Mouse (Mus musculus): Measurements from ENCODE around the gene Dnlz. TPM values are rescaled to one million over a fixed set of nuclear protein-coding genes. Genes with fewer than 3 reads are reported as not detected.
A peak's percentile ranks its signal among the peaks of the same experiment; 100 is the strongest.

Gene Dnlz
- polyA plus RNA-seq, 1 experiment from 2014 or later: 32.6 TPM

DNA sequence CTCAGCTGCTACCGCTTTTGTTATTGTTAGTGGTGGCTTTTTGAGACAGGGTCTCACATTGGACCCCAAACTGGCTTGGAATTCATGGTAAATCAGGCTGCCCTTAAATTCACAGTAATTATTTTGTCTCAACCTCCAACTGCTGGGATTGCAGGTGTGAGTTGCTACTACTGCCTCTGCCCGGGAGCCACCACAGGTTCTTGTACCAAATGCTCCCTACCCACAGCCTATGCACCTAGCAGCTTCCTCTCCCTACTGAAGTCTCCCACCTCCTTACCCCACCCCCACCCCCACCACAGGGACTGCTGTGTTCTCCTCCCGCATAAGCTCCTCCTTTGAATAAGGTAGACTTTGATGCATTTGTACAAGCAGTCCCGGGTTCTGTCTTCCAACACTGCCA lies 4.3 kb upstream of the Dnlz start:
- H3K9ac ChIP-seq: no peak overlapping the region
- peaks cover 17% of the 10 kb centered on the region for H3K4me1 ChIP-seq (replicated peaks)
- H3K36me3 ChIP-seq: no peaks in the 10 kb centered on the region
- H3K27me3 ChIP-seq: no peaks in the 10 kb centered on the region
- no peaks in the 10 kb centered on the region for H3K9me3 ChIP-seq
- no peak overlapping the region for H3K4me3 ChIP-seq
- 91% methylated on average over 4 of the region's 4 CpGs for WGBS
- ATAC-seq (ENCODE audit: low FRiP score, low read depth): no peak
- H3K27ac ChIP-seq (replicated peaks): no peak overlapping the region
- no peak overlapping the region for H3K4me2 ChIP-seq

DNA sequence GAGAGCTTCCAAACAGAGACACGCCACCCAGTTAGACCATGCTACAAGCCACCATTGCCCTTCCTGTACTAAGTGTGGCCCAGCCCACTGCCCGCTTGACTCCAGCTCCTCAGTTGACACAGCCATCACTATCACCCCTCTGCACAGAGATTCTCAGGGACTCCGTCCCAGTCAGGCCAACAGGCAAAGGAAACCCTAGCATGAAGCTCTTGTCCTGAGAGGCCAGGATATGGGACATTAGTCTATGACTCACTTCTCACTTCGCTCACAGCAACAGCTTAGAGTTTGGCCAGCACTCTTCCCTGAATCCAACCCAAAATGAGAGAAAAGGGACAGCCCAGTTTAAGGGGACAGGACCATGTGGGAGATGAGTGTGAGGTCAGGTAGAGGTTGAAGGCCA lies 2.5 kb upstream of the Dnlz start:
- peaks cover 30% of the 10 kb centered on the region for H3K4me1 ChIP-seq (replicated peaks)
- H3K27ac ChIP-seq (replicated peaks): no peak overlapping the region
- no peak overlapping the region for H3K4me2 ChIP-seq
- no peak overlapping the region for H3K4me3 ChIP-seq
- ATAC-seq (ENCODE audit: low FRiP score, low read depth): no peak
- over 99% methylated on average over 4 of the region's 4 CpGs for WGBS
- H3K27me3 ChIP-seq: no peaks in the 10 kb centered on the region
- H3K9ac ChIP-seq: no peak overlapping the region
- 0 out of 2 replicates have a peak, but pooled peaks cover 6% of the 10 kb centered on the region for H3K36me3 ChIP-seq
- H3K9me3 ChIP-seq: no peaks in the 10 kb centered on the region

DNA sequence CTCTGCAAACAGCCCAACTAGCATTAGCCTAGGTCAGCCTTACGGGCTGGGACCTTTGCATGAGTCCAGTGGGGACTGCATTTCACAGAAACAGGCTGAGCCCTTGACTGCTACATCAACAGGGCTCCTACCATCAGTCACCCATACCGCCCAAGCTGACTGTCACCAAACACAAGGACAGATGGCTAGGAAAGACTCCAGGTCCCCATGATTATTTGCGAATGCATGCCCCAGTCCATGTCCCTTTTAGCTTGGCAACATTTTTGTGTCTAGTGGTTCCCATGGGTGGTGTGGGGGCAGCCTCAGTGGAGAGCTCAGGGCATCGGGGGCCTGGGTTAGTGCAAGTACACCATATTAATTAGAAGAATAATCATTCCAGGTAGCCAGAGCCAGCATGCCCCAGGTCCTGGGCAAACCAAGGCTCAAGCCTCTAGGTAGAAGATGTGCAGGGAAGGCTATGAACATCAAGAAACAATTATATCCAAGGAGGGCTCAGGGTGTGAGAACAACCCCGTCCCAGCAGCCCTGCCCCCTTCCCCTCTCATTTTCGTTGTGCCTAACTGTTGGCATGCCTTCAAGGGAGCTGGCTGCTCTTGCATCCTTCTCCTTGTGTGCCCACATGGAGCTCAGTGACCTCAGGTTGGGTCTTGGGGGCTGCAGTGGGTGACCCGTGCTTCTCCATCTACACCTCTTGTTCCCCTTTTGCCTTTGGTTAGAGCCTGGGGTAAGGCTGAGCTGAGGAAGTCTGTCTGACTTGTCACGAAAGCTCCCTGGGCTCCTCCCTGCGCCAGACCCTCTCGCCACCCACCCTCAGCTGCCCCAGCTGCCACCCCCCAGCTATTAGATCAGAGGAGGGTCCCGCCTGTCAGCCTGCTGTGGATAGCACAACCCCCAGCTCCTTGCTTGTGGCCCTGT lies 1.4 kb upstream of the Dnlz start:
- Histone ChIP-seq H3K9me3 (no peaks in the 10 kb centered on the region), H3K4me1 (replicated peaks) (peaks cover 30% of the 10 kb centered on the region), H3K4me3 (peak overlapping the region; percentile 78), H3K4me2 (peak overlapping the region; percentile 85), H3K9ac (peak overlapping the region; percentile 97), H3K27me3 (no peaks in the 10 kb centered on the region), H3K27ac (replicated peaks) (0 out of 2 replicates have a peak overlapping the region, but pooled peaks have one; percentile 88), H3K36me3 (0 out of 2 replicates have a peak, but pooled peaks cover 12% of the 10 kb centered on the region)
- 85% methylated on average over 11 of the region's 11 CpGs for WGBS
- ATAC-seq (ENCODE audit: low FRiP score, low read depth): no peak

DNA sequence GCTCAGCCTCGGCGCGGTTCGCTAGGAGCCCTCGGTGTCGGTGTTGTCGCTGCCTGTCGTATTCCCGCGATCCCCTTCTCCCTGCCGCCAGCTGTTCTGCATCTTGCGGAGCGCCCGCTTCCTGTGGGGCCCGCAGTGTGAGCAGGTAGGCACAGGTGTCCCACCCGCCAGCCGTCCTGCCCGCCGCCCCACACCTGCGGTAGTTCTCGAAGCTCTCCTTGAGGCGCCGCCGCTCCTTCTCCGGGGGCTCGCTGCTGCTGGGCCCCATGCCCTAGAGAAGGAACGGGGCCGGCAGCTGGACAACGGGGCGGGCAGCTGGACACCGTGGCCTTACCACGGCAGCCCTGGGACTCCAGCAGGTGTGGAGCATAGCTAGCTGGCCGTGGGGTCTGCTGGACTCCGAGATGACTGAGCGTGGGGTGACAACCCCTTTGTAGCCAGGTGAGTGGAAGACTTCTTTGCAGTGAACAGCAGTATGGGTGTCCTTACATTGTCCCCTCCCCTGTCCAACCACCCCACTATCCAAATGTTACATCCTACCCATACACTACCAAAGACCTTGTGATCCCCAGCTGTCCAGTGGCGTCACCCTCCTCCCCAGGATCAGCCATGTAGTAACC lies 491 bp upstream of the Dnlz start:
- ATAC-seq (ENCODE audit: low FRiP score, low read depth): peak; percentile 42; the same call in 1 of the 2 replicates
- Histone ChIP-seq H3K9ac (peak overlapping the region; percentile 97), H3K36me3 (peaks cover 16% of the 10 kb centered on the region), H3K4me2 (peak overlapping the region; percentile 85), H3K4me1 (replicated peaks) (peaks cover 30% of the 10 kb centered on the region), H3K4me3 (peak overlapping the region; percentile 78), H3K27ac (replicated peaks) (peak overlapping the region; percentile 88), H3K27me3 (no peaks in the 10 kb centered on the region), H3K9me3 (no peaks in the 10 kb centered on the region)
- WGBS: 3% methylated on average over 36 of the region's 36 CpGs

DNA sequence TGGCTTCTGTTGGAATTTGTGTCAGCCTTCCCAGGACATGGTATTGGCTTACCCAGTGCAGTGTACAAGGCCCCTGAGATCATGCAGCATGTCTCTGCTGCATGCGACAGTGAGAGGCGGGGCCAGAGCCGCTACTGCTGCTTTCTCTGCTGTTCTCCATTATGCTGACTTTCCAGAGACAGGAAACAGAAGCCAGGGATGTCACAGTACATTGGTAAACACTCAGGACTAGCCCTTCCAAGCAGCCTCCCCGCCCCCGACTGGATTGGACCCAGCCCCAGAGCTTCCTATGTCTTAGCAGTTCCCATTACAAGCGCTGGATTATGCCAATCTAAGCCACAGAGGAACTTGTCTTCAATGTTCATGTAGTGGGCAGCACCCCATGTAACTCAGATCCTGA lies 3.7 kb downstream of the Dnlz start:
- ATAC-seq (ENCODE audit: low FRiP score, low read depth): no peak
- Histone ChIP-seq H3K9ac (no peak overlapping the region), H3K4me2 (no peak overlapping the region), H3K36me3 (peaks cover 47% of the 10 kb centered on the region), H3K27ac (replicated peaks) (0 out of 2 replicates have a peak overlapping the region, but pooled peaks have one; percentile 47), H3K9me3 (no peaks in the 10 kb centered on the region), H3K27me3 (no peaks in the 10 kb centered on the region), H3K4me3 (no peak overlapping the region), H3K4me1 (replicated peaks) (peaks cover 23% of the 10 kb centered on the region)
- 73% methylated on average over 6 of the region's 6 CpGs for WGBS

DNA sequence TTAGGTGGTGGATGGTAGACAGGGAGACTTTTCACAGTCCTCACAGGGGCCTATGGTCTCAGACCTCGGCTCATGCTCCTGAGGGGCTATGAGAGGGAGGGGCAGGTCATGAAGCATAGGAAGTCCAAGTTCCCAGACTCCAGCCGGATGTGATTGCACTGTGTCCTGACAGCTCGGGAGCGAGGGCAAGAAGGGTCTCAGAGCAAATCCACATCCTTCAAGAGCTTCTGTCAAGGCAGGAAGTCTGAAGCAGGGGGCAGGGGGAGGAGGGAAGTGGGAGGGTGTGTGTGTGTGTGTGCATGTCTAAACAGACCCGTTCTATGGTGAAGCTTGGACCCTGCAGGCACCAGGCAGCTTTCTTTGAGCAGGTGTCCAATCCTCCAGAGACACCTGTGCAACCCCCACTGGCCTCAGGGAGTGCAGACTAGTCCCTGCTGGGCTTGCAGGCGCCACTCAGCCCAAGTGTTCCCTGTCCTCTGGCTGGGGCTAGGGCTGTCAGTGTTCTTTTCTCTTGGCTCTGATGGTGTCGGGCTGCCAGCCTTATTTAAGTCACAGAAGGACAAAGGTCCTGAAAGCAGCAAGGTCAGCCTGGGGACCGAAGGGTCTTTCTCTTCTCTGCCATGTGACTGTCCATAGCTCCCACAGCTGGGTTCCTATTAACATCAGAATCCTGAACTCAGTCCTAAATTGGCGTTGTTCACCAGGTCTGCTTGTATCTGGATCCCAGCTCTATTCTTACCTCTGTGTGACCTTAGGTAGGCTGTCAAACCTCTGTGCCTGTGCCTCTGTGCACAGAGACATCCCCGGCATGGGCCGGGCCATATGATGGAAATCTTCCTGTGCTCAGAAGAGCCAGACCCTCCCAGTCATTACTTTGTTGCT lies 9.1 kb downstream of the Dnlz start:
- no peaks in the 10 kb centered on the region for H3K9me3 ChIP-seq
- no peak overlapping the region for H3K9ac ChIP-seq
- 0 out of 2 replicates have a peak, but pooled peaks cover 3% of the 10 kb centered on the region for H3K4me1 ChIP-seq (replicated peaks)
- H3K27ac ChIP-seq (replicated peaks): 0 out of 2 replicates have a peak overlapping the region, but pooled peaks have one; percentile 43
- no peak for ATAC-seq (ENCODE audit: low FRiP score, low read depth)
- H3K4me3 ChIP-seq: no peak overlapping the region
- H3K36me3 ChIP-seq: peaks cover 81% of the 10 kb centered on the region
- WGBS: 74% methylated on average over 11 of the region's 11 CpGs
- no peaks in the 10 kb centered on the region for H3K27me3 ChIP-seq
- no peak overlapping the region for H3K4me2 ChIP-seq

DNA sequence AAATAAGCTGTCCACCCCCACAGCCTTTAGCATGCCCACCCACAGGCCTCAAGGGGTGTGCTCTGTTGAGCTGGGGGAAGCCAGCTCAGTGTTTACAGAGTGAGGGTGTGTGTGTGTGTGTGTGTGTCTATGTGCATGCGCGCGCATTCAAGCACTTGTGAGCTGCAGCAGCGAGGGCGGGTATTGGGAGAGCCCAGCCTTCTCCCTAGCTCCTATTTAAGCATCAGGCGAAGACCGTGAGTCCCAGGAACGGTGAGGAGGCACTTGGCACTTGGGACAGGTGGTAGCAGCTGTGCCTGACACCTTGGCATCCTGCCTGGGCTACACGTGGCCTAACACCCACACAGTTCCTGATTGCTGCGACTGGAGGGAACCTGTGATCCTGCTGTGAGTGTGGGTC lies 9.9 kb downstream of the Dnlz start:
- 74% methylated on average over 10 of the region's 10 CpGs for WGBS
- no peak overlapping the region for H3K4me2 ChIP-seq
- H3K27me3 ChIP-seq: no peaks in the 10 kb centered on the region
- no peak overlapping the region for H3K9ac ChIP-seq
- H3K36me3 ChIP-seq: peaks cover 74% of the 10 kb centered on the region
- ATAC-seq (ENCODE audit: low FRiP score, low read depth): peak; percentile 36; the same call in 1 of the 2 replicates
- H3K9me3 ChIP-seq: no peaks in the 10 kb centered on the region
- H3K27ac ChIP-seq (replicated peaks): peak overlapping the region; percentile 43; the same call in 1 of the 2 replicates
- 0 out of 2 replicates have a peak, but pooled peaks cover 3% of the 10 kb centered on the region for H3K4me1 ChIP-seq (replicated peaks)
- H3K4me3 ChIP-seq: no peak overlapping the region

DNA sequence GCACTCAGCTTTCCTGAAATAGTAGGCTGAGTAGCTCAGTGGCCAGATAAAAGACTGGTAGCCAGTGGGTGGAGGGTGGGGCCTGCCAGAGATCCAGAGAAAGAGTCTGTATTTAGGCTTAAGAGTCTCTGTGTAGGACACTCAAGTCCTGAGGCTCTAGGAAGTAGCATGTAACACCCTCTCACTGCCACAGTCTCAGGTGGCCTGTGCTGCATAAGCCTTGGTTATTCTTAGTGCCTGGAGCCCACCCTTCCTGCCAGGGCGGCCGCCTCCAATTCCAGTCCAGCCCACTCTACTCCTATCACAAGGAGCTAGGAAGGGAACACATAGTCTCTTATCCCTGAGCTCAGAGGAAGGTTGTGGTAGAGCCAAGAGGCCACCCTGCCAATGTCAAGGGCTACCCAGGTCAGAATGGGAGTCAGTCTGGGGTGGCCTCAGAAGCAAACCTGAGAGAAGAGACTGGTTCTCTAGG lies 10.4 kb downstream of the Dnlz start:
- Histone ChIP-seq H3K4me1 (replicated peaks) (0 out of 2 replicates have a peak, but pooled peaks cover 3% of the 10 kb centered on the region), H3K9ac (no peak overlapping the region), H3K4me2 (no peak overlapping the region), H3K4me3 (no peak overlapping the region), H3K36me3 (peaks cover 69% of the 10 kb centered on the region), H3K9me3 (no peaks in the 10 kb centered on the region), H3K27ac (replicated peaks) (peak overlapping the region; percentile 43; the same call in 1 of the 2 replicates), H3K27me3 (no peaks in the 10 kb centered on the region)
- no peak for ATAC-seq (ENCODE audit: low FRiP score, low read depth)
- WGBS: 98% methylated on average over 2 of the region's 2 CpGs

DNA sequence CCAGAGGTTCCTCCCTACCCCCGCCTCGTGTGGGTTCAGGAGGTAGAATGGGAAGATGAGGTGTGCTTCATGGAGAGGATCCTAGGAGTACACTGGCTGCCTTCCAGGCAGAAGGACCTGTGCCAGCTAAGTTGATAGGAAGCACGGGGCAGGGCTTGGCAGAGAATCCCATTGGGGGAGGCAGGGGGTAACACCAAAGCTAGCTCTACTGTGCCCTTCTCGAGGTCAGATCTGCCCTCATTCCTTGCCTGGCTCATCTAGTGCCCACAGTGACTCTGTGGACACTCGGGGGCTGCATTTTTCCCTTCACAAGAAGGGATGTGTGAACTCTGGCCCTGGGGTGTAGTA lies 12.7 kb downstream of the Dnlz start:
- no peaks in the 10 kb centered on the region for H3K27me3 ChIP-seq
- no peak overlapping the region for H3K4me2 ChIP-seq
- H3K27ac ChIP-seq (replicated peaks): no peak overlapping the region
- no peaks in the 10 kb centered on the region for H3K9me3 ChIP-seq
- H3K4me3 ChIP-seq: no peak overlapping the region
- ATAC-seq (ENCODE audit: low FRiP score, low read depth): peak; percentile 42; the same call in 1 of the 2 replicates
- 80% methylated on average over 5 of the region's 5 CpGs for WGBS
- H3K4me1 ChIP-seq (replicated peaks): 0 out of 2 replicates have a peak, but pooled peaks cover 3% of the 10 kb centered on the region
- peaks cover 50% of the 10 kb centered on the region for H3K36me3 ChIP-seq
- H3K9ac ChIP-seq: no peak overlapping the region

DNA sequence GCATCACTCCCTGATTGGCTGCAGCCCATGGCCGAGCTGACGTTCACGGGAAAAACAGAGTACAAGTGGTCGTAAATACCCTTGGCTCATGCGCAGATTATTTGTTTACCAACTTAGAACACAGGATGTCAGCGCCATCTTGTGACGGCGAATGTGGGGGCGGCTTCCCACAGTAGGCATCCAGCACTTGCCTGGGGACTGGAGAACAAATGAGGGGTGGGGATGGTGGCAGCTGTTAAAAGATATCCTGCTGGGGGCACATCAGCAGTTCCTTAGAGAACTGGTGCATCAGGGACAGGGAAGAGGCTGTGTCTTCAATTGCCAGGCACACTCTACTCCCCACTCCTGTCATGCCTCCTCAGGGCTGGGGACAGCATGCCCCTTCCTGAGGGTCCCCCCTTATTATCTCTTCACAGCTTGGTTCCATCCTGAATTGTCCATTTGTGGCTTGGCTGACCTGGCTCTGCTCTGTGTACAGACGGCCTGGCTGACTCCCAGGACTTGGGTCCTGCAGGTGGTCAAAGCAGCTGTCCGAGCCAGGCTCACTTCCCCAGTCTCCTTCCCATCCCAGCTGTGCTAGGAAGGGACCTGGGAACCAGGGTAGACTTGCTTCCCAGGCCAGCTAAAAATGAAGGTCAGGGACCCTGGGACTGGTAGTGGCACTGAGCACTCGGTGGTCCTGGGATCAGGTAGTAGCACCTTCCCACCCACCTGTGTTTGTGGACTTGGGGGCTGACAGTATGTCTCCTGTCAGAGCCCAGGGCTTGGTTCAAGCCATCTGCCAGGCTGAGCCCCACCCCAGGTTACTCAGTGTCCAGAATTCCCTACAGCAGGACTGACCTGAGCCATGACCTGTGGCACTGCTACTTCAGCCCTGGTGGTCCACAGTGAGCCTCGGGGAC lies 13.4 kb downstream of the Dnlz start:
- Histone ChIP-seq H3K27me3 (no peaks in the 10 kb centered on the region), H3K4me1 (replicated peaks) (0 out of 2 replicates have a peak, but pooled peaks cover 3% of the 10 kb centered on the region), H3K36me3 (peaks cover 49% of the 10 kb centered on the region), H3K9me3 (no peaks in the 10 kb centered on the region), H3K27ac (replicated peaks) (no peak overlapping the region), H3K4me3 (no peak overlapping the region), H3K9ac (no peak overlapping the region), H3K4me2 (no peak overlapping the region)
- ATAC-seq (ENCODE audit: low FRiP score, low read depth): peak; percentile 34; the same call in 1 of the 2 replicates
- WGBS: 60% methylated on average over 10 of the region's 13 CpGs
